Mouse (Mus musculus): ENCODE results near the gene Atg4b. TPM values are rescaled to one million over a fixed set of nuclear protein-coding genes. Genes with fewer than 3 reads are reported as not detected.

The Atg4b gene
- polyA plus RNA-seq, 1 experiment from 2014 or later = 61.7 TPM

GRCm38 (mm10) chr1:93769901-93770300, 18.6 kb downstream of the Atg4b start:
- Histone ChIP-seq H3K4me3 (ENCODE audit: low read depth, low read length) (no peak overlapping the region), H3K4me2 (replicated peaks; ENCODE audit: low read depth) (no peak overlapping the region), H3K27me3 (ENCODE audit: control insufficient read depth, insufficient read depth, low read length) (no peaks in the 10 kb centered on the region), H3K9me3 (ENCODE audit: control insufficient read depth, low read length) (no peaks in the 10 kb centered on the region), H3K4me1 (replicated peaks; ENCODE audit: control insufficient read depth, insufficient read depth) (no peaks in the 10 kb centered on the region), H3K27ac (replicated peaks) (no peak overlapping the region), H3K36me3 (ENCODE audit: control insufficient read depth, insufficient read depth, low read length) (peaks cover 5% of the 10 kb centered on the region; the same call in 1 of the 2 replicates), H3K9ac (ENCODE audit: low read length) (no peak overlapping the region)
- WGBS = 95% methylated on average over 3 of the region's 3 CpGs
- ATAC-seq (ENCODE audit: low FRiP score, low TSS enrichment) = no peak
- TF ChIP-seq CTCF (IDR thresholded peaks at IDR 0.05; ENCODE audit: low read depth) (no peak), EP300 (optimal IDR thresholded peaks at IDR 0.05) (no peak)
- DNase-seq (ENCODE audit: low spot score) = no peak

DNA sequence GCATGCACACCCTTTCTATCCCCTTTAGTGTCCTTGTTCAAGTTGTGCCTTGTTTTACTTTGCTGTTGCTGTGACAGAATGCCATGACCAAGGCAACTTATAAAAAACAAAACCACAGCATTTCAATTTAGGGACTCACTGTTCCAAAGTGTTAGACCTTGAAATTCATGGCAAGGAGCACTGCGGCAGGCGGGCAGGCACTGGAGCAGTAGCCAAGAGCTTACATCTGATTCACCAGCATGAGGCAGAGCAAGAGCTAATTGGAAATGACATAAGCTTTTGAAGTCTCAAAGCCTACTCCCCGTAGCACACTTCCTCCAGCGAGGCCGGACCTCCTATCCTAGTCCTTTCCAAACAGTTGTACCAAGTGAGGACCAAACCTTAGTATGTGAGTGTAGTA, 25.4 kb downstream of the Atg4b start:
- Histone ChIP-seq H3K4me1 (replicated peaks; ENCODE audit: control insufficient read depth, insufficient read depth) (no peaks in the 10 kb centered on the region), H3K36me3 (ENCODE audit: control insufficient read depth, insufficient read depth, low read length) (peaks cover 34% of the 10 kb centered on the region), H3K27ac (replicated peaks) (no peak overlapping the region), H3K9ac (ENCODE audit: low read length) (no peak overlapping the region), H3K9me3 (ENCODE audit: control insufficient read depth, low read length) (no peaks in the 10 kb centered on the region), H3K4me3 (ENCODE audit: low read depth, low read length) (no peak overlapping the region), H3K27me3 (ENCODE audit: control insufficient read depth, insufficient read depth, low read length) (no peaks in the 10 kb centered on the region), H3K4me2 (replicated peaks; ENCODE audit: low read depth) (no peak overlapping the region)
- 93% methylated on average over 5 of the region's 5 CpGs for WGBS
- DNase-seq (ENCODE audit: low spot score) (no peak), ATAC-seq (ENCODE audit: low FRiP score, low TSS enrichment) (no peak)
- TF ChIP-seq EP300 (optimal IDR thresholded peaks at IDR 0.05) = no peak
- no peak for TF ChIP-seq CTCF (IDR thresholded peaks at IDR 0.05; ENCODE audit: low read depth)

- DNase-seq (ENCODE audit: low spot score) = no peak
- no peaks in the 10 kb centered on the region for H3K27me3 ChIP-seq (ENCODE audit: control insufficient read depth, insufficient read depth, low read length)
- H3K4me3 ChIP-seq (ENCODE audit: low read depth, low read length) = no peak overlapping the region
- H3K36me3 ChIP-seq (ENCODE audit: control insufficient read depth, insufficient read depth, low read length) = peaks cover 36% of the 10 kb centered on the region
- no peak overlapping the region for H3K9ac ChIP-seq (ENCODE audit: low read length)
- 74% methylated on average over 2 of the region's 2 CpGs for WGBS
- no peaks in the 10 kb centered on the region for H3K9me3 ChIP-seq (ENCODE audit: control insufficient read depth, low read length)
- no peak overlapping the region for H3K4me2 ChIP-seq (replicated peaks; ENCODE audit: low read depth)
- ATAC-seq (ENCODE audit: low FRiP score, low TSS enrichment) = no peak
- no peak for TF ChIP-seq EP300 (optimal IDR thresholded peaks at IDR 0.05)
- no peak for TF ChIP-seq CTCF (IDR thresholded peaks at IDR 0.05; ENCODE audit: low read depth)
- no peak overlapping the region for H3K27ac ChIP-seq (replicated peaks)
- no peaks in the 10 kb centered on the region for H3K4me1 ChIP-seq (replicated peaks; ENCODE audit: control insufficient read depth, insufficient read depth)
These were observed 35.6 kb downstream of the Atg4b start for GRCm38 (mm10) chr1:93786912-93787311.

GRCm38 (mm10) chr1:93794526-93794925, 43.2 kb downstream of the Atg4b start:
- Histone ChIP-seq H3K27ac (replicated peaks) (no peak overlapping the region), H3K9me3 (ENCODE audit: control insufficient read depth, low read length) (no peaks in the 10 kb centered on the region), H3K4me3 (ENCODE audit: low read depth, low read length) (no peak overlapping the region), H3K36me3 (ENCODE audit: control insufficient read depth, insufficient read depth, low read length) (peaks cover 17% of the 10 kb centered on the region), H3K4me1 (replicated peaks; ENCODE audit: control insufficient read depth, insufficient read depth) (no peaks in the 10 kb centered on the region), H3K4me2 (replicated peaks; ENCODE audit: low read depth) (no peak overlapping the region), H3K27me3 (ENCODE audit: control insufficient read depth, insufficient read depth, low read length) (no peaks in the 10 kb centered on the region), H3K9ac (ENCODE audit: low read length) (no peak overlapping the region)
- DNase-seq (ENCODE audit: low spot score) = no peak
- no peak for ATAC-seq (ENCODE audit: low FRiP score, low TSS enrichment)
- no peak for TF ChIP-seq EP300 (optimal IDR thresholded peaks at IDR 0.05)
- no peak for TF ChIP-seq CTCF (IDR thresholded peaks at IDR 0.05; ENCODE audit: low read depth)
- WGBS = 91% methylated on average over 8 of the region's 8 CpGs

- no peak overlapping the region for H3K9ac ChIP-seq (ENCODE audit: low read length)
- ATAC-seq (ENCODE audit: low FRiP score, low TSS enrichment) (no peak), DNase-seq (ENCODE audit: low spot score) (no peak)
- H3K27ac ChIP-seq (replicated peaks) = no peak overlapping the region
- H3K4me3 ChIP-seq (ENCODE audit: low read depth, low read length) = no peak overlapping the region
- H3K36me3 ChIP-seq (ENCODE audit: control insufficient read depth, insufficient read depth, low read length) = peaks cover 13% of the 10 kb centered on the region
- H3K27me3 ChIP-seq (ENCODE audit: control insufficient read depth, insufficient read depth, low read length) = no peaks in the 10 kb centered on the region
- H3K9me3 ChIP-seq (ENCODE audit: control insufficient read depth, low read length) = no peaks in the 10 kb centered on the region
- TF ChIP-seq CTCF (IDR thresholded peaks at IDR 0.05; ENCODE audit: low read depth) (no peak), EP300 (optimal IDR thresholded peaks at IDR 0.05) (no peak)
- no peak overlapping the region for H3K4me2 ChIP-seq (replicated peaks; ENCODE audit: low read depth)
- WGBS = 73% methylated on average over 8 of the region's 8 CpGs
- no peaks in the 10 kb centered on the region for H3K4me1 ChIP-seq (replicated peaks; ENCODE audit: control insufficient read depth, insufficient read depth)
These were observed 44.6 kb downstream of the Atg4b start for GRCm38 (mm10) chr1:93795886-93796285.

DNA sequence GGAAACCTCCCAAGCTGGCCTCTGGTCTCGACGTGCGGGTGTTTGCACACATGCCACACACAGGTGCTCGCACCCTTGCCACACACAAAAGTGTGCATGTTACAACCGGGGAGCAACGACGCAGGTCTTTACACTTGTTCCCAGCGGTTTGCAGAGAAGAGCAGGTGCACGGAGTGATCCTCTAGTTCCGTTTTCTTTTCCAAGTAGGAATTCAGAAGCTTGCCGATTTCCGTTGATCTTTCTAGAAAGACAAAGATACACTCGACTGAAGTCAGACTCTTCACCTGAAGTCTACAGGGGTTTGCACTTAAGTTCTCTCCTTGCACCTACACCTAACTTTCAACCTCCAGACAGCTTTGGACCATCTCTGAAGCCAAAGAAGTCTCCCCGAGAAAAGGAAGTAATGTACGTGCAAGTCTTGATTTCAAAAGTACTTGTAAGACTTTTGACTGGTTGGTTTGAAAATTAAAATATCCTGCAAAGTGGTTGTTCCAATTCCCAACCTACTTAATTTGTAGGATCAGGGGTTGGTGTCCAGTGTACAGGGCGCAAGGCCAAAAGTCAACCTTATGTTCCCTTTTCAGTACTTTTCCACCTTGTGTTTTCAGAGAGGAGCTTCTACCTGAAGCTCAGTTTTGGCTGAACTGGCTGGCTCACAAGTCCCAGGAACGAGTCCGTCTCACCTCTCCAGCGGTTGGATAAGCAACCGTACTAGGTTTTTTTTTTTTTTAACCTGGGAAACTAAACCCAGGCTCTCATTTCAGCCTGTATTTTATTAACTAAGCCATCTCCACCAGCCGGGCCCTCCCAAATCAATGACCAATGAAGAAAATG, 49.6 kb downstream of the Atg4b start:
- Histone ChIP-seq H3K9me3 (ENCODE audit: control insufficient read depth, low read length) (no peaks in the 10 kb centered on the region), H3K36me3 (ENCODE audit: control insufficient read depth, insufficient read depth, low read length) (no peaks in the 10 kb centered on the region), H3K27me3 (ENCODE audit: control insufficient read depth, insufficient read depth, low read length) (no peaks in the 10 kb centered on the region), H3K9ac (ENCODE audit: low read length) (peak overlapping the region; percentile 75), H3K4me3 (ENCODE audit: low read depth, low read length) (peak overlapping the region; percentile 64), H3K27ac (replicated peaks) (peak overlapping the region; percentile 74), H3K4me1 (replicated peaks; ENCODE audit: control insufficient read depth, insufficient read depth) (peaks cover 7% of the 10 kb centered on the region; the same call in 1 of the 2 replicates), H3K4me2 (replicated peaks; ENCODE audit: low read depth) (peak overlapping the region; percentile 74)
- 72% methylated on average over 21 of the region's 21 CpGs for WGBS
- TF ChIP-seq EP300 (optimal IDR thresholded peaks at IDR 0.05) (no peak), CTCF (IDR thresholded peaks at IDR 0.05; ENCODE audit: low read depth) (no peak)
- ATAC-seq (ENCODE audit: low FRiP score, low TSS enrichment) (no peak), DNase-seq (ENCODE audit: low spot score) (no peak)

All from stomach, postnatal 0 days (tissue).